Mouse (Mus musculus) adipocyte (in vitro differentiated cells): Measurements from ENCODE around the gene Rpl41.
"Not testable (repeated sequence)": the region's sequence is repeated elsewhere in the genome, so short reads cannot be mapped to it uniquely, and the experiment has no call there.

Source experiments
- DNase-seq: peaks from one replicate; pipeline ENCODE4 v3.0.0-alpha.2; 2016; ENCODE audit warnings: low spot score

Gene Rpl41

DNA sequence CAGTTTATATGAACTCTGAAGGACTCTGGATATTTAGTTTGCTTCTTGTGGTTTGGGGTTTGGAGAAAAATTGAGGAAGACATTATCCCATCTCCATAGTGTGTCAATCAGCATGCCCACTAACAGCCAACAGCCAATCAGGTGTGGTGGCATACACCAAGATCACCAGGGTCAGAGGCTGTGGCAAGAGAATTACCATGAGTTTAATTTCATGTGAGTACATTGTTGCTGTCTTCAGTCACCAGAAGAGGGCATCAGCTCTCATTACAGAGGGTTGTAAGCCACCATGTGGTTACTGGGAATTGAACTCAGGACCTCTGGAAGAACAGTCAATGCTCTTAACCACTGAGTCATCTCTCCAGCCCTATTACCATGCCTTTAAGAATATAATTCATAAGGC lies 7.2 kb upstream of the Rpl41 start:
- DNase-seq: peak; percentile 24

DNA sequence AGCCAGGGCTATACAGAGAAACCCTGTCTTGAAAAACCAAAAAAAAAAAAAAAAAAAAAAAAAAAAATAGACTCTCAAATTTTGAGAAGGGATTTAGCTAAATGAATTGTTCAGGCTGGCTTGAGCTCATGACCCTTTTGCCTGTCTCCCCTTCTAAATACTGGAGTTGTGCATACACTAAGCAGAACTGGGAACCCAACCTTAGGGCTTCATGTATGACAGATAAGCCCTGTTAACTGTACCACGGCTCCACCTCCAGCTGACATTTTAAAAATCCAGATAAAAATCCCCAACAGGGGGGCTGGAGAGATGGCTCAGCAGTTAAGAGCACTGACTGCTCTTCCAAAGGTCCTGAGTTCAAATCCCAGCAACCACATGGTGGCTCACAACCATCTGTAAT lies 6.5 kb upstream of the Rpl41 start:
- DNase-seq: not testable (repeated sequence)

DNA sequence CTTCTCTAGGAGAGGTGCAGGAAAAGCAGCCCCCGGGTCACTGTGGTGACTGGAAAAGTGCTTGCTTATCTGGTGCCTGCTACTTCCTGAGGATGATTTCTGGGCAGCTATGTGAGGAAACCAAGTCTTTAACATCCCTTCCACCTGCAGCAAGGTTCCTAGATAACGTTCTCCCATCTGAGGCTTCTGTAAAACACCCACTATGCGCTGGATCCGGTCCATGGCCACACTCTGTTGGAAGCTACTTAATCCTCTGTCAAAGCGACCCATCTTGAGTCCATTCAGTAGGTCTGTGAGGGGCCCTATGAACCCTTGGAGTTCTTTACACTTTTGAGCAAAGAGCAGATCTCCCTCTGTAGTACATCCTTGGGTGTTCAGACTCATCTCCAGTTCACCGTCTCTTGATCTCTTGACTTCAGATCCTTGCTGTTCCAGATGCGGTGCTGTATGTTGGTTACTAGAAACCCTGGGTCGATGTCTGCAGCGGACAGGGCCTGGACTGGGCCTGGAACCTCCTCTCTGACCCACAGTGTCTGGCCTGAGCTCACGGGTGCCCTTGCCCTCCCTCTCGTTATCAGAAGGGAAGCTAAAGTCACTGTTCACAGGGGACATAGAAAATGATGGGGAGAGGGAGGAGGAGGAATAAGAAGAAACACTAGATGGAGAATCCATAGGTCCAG lies 1.2 kb upstream of the Rpl41 start:
- not testable (repeated sequence) for DNase-seq

DNA sequence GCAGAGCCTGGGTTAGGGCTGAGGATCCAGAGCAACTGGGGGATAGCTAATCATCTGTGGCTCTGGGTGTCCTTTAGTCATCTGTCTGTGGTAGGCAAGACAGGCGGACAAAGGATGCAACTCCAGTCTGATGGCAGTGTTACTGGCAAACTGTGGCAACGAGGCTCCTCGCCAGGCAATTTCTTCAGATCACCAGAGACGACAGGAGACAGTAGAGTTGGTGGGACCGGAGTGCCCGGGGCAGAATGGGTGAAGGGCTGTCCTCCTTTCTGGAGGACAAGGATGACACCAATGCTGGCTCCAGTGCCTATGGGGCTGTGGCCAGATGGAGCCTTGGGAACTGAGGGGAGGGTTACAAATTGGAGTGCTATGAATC lies 565 bp upstream of the Rpl41 start:
- not testable (repeated sequence) for DNase-seq

DNA sequence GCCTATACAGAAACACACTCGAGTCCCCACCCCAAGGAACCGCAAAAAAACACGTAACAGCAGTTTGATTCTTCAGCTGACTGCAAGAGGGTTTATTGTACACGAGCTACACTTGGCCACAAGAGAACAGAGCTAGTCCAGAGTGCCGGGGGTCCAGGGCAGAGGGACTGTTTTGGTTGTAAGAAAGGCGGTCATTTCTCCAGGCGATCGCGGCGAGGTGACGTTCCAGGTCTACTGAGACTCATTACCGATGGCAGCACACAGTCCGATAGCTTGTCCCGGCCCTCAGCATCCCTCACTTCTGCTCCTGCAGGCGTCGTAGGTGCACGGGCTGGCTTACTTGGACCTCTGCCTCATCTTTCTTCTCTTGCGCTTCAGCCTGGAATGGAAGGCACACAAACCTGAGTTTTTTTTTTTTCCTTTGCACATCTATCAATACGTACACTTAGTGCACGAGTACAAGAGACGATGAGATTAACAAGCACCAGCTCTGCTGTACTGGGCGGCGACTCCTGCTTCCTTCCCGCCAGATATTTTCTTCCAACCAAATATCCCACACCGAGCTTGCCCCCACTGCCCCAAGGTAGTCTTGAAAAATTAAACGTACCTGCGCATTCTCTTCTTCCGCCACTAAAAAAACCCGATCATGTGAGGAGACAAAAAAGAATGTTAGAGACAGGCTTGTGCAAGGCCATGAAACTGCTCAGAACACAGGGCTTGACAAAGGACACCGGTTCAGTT lies 884 bp downstream of the Rpl41 start:
- DNase-seq: not testable (repeated sequence)

DNA sequence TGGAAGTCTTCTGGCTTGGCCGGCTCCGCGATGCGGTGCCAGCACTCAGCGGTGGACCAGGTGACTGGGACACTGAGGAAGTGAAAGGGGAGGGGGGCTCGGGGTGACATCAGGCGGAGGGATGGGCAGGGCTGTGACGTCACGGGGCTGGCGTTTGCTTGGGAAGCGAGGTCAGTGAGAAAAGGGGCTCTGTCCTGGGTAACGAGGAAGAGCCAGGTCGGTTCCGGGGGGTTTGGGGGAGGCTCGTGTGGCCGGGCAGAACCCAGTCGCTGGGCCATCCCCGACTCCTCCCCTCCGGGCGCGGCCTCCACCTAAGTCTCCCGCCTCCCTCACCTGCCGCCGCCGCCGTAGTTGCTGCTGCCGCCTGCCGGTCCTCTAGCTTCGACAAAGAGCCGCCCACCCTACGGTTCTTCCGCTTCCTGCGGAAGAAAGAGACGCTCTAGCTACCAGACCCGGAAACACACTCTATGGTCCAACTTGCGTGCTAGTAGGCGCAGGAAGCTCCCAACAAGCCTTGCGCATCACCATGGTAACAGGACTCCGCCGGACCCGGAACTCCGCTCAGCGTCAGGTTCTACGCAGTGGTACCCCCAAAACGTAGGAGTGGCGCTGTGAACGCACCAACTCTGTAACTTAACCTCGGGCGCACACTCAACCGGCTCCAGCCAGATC lies 1.6 kb downstream of the Rpl41 start, which contains the start of gene Zc3h10:
TSS of gene Zc3h10 (minus strand) at position 414 of the 672 bp plus-strand sequence.
- DNase-seq: peak; percentile 97

DNA sequence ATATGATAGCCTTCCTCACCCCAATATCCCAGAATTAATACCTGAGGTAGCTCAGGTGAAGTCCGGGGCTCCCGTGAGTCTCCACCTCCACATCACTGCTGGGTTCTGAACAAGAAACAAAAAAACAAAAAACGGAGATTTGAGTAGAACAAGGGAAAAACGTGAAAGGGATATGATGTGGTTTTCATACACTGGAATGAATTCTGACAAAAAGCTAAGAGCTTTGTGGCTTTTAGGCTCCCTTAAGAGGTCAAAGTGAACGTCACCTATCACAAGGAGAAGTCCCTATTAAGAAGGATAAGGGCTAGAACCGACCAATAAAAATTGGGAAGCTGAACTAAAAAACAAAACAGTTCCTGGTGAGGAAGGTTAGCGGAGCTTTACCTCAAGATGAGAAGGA lies 2.3 kb downstream of the Rpl41 start:
- no peak for DNase-seq

DNA sequence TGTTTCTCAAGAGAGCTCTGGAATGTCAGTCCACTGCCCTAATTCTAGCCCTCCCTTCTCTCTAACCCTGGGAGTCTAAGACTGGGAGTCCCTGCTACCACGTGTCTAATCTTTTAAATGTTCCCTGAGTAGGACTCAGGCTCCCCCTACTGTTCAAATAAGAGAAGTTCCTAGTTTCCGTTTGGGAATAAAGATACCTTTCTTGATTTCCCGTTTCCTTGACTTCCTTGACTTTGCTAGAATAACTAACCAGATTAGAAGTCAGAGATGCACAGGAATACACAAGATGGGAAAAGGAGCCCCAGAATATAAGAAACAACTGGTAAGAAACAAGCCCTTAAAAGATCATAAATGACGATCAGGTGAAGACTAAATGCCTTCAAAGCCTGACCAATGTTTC lies 2.7 kb downstream of the Rpl41 start:
- DNase-seq: peak; percentile 77

DNA sequence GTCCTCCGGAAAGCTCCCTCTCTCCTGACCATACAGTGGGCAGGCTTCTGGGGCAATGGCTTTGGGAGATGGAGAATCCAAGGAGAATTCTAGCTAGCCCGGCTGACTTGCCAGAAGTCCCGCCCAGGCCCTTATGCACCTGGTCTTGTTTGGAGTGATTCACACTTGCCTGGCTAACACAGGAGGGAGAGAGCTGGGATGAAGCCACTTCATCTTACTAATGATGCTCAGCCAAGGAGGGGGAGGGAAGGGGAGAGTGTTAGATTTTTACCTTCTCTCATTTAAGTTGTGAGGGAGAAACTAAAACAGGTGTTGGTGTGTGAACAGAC lies 3.6 kb downstream of the Rpl41 start:
- DNase-seq: no peak

DNA sequence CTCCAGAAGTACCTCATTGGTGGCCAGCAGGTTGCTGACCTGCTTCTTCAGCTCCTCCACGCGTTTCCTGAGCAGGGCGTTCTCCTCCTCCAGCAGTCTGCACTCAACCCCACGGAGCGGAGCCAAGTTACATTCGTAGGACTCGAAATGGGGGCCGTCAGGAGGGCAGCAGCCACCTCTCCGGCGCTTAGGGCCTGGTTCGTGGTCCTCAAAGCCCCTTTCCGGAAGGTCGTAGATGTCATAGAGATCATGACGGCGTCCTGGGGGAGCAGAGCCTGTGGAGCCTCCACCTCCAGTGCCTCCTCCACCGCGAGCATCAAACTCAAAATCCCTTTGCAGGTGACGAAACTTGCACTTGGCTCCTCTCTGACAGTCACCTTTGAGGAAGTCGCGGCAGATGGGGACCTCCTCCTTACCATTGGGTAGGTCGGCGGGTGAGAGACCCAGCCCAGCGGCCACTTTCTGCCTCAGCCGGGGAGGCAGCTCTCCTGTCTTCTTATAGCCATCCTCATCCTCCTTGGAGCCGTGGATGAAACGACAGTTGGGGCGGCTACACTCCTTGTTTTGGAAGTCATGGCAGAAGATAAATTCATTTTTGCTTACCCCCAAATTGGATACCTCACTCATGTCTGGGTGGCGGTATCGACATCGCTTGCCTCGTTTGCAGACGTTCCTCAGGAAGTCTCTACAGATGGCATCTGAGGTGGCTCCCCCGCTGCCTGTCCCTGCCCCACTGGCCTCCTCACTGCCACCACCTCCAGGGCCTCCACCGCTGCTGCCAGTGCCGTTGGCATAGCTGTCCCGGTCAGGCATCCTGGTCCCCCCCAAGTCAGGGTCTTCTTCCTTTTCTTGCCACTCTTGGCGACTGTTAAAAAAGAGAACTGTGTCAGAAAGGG lies 4.2 kb downstream of the Rpl41 start:
- DNase-seq: no peak

DNA sequence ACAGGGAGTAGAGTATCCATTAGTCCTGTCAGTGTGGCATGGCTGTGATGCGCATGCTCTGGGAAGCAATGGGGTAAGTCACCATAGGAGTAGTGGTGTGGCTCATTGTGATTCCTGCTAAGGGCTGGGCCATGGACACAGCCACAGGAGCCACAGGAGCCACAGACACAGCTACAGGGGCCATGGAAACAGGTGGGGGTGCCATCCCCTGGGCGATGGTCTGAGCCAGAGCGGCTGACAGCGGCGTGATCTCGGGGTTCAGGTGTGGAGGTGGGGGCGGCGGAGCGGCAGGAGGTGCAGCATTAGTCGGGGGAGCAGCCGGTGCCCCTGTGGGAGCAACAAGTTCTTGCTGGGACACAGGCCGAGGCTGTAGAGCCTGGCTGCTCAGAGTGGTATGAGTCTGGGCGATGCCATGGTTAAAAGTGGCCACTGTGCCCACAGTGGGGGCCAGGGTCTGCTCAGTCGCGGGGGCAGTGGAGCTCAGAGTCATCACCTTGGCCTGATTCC lies 4.9 kb downstream of the Rpl41 start:
- no peak for DNase-seq

DNA sequence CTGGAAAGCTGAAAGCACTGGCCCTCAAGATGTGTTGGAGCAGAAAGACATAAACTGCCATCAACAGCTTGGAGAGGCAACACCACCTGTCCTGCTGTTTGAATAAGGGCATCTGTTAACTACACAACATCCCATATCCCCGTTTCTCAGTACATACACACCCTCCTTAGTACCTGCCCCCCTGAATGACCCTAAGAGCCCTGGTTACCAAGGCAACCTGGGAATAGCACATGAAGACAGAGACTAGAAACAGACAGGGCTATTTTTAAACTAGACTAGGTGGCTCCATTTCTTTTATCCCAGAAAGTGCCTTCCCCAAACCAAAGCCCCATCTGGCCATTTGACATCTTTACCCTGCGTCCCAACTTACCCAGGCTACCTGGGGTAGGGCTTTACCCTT lies 6.0 kb downstream of the Rpl41 start:
- no peak for DNase-seq

DNA sequence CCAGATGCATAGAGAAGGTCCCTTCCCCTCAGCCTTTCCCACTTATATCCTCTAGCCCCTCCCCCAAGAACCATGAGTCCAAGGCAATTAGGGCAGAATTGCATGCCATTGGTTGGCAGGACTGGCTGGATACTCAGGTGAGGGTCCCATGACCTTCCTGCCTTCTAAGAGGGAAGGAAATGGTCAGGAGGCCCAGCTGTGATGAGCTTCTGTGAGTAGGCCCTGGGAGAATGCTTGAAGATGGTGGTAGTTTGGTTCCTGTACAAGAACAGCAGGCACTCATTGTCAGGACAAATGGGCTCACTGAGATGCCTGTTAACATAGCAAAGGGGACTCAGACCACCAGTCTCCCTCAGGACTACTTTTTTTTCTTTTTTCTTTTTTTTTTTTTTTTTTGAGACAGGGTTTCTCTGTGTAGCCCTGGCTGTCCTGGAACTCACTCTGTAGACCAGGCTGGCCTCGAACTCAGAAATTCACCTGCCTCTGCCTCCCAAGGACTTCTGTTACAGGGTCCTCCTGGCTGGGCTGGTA lies 10.7 kb downstream of the Rpl41 start:
- no peak for DNase-seq

DNA sequence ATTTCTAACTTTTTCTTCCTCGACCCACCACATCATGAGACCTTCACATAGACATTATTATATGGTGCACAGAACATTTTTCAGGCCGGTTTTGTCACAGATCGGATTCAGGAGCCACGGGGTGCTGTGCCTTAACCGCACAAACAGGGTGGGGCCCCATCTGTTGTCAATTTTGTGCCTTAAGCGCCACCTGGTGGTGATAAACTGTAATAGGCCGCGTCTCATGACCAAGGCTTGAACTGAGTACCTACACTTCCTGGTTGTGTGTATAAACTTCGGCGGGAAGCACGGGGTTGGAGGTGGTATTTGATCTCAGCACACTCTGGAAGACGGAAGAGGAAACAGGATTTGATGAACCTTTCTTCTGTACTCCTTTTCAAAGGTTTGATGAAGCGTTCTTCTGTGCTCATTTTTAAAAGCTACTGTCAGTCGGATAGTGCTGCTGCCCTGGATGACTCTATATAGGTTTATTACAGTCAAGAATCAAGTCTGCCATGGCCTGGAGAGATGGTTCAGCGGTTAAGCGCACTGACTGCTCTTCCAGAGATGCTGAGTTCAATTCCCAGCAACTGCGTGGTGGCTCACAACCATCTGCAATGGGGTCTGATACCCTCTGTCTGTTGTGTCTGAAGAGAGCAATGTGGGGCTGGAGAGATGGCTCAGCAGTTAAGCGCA lies 12.7 kb downstream of the Rpl41 start:
- DNase-seq: peak; percentile 92

DNA sequence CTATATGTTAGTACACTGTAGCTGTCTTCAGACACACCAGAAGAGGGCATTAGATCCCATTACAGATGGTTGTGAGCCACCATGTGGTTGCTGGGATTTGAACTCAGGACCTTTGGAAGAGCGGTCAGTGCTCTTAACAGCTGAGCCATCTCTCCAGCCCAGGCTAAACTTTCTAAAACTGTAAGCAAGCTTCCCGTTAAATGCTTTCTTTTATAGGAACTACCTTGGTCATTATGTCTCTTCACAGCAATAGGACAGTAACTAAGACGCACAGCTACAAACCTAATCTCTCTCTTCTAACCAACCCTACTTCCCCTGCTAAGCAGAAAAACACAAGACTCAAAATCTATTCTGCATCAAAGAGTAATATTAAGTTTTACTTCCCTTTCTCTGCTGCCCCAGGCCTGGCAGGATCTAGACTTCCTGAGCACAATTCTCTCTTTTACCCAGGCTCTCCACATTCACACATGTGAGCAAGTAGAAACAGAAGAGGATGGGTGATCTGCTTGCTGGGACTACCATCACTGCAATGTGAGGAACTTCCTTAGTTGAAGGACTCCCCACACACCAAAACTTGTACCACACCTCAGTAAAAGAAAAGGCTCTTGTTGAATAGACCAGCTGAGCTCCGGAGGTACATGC lies 13.4 kb downstream of the Rpl41 start:
- no peak for DNase-seq

DNA sequence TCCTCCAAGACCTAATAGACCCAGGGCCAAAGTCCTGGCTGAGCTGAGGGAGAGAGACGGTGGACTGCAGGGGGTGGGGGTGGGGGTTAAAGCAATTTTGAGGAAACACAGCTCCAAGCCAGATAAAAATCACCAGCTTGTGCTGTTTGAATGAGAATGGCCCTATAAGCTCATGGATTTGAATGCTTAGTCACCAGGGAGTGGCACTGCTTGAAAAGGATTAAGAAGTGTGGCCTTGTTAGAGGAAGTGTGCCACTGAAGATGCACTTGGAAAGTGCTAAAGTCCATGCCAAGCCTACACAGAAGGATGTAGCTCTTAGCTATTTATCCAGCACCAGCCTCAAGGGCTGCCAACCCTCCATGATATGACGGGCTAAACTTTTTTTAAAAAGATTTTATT lies 13.9 kb downstream of the Rpl41 start:
- no peak for DNase-seq

DNA sequence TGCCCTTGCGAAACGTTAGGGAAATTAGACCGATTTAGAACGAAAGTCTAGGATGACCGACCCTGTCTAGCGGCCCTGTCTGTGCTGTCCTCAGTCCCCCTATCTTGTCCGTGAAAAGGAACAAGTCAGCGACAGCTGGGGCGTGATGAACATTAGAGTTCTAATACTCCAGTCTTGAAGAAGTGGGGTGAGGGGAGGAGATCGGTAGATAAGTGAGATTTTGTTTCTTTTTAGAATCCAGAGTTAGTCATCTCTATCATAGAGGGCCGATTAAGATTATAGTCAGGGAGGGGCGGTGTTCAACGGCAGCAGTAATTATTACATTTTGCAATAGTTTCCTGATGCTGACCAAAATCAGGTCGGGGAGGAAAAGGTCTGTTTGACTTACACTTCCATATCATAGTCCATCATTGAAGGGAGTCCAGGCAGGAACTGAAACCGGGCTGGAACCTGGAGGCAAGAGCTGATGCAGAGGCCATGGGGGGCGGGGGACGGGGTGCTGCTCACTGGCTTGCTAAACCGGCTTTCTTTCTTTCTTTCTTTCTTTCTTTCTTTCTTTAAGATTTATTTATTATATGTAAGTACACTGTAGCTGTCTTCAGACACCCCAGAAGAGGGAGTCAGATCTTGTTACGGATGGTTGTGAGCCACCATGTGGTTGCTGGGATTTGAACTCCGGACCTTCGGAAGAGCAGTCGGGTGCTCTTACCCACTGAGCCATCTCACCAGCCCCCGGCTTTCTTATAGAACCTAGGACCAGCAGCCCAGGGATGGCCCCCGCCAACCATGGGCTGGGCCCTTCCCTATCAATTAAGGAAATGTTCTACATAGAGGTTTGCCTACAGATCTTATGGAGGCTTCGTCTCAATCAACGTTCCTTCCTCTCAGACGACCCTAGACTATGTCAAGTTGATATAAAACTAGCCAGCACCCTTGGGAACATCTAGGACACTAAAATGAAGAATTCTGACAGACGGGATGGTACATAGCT lies 22.4 kb downstream of the Rpl41 start:
- no peak for DNase-seq

DNA sequence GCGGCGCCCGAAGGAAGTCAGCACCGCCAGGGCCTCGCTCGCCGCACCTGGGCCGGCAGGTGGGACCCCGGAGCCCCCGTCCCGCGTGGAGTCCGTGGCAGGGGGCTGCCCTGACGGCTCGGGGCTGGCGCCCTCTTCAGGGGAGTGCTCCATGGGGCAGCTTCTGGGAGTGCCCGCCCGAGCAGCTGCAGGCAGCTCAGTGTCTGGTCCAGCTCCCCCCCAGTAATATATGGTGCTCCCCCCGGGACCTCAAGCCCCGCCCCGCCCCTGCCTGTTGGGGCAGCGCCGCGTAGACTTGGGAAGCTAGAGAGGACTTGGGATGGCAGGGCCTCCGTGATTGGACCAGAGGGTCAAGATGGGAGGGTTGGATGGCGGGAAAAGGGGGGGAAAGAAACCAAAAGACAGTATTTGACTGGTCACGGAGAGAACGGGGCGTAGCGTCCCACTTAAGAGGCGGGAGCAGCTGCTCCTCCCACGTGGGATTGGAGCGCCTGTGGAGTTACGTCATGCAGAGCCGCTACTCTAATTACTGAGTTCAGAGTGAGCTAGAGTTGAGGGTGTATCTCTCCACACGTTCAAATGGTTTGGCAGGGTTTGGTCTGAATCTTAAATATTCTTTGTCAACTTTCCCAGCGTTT lies 23.3 kb downstream of the Rpl41 start, which contains the start of gene Esyt1:
TSS of gene Esyt1 (minus strand) at position 201 of the 638 bp plus-strand sequence.
- peak; percentile 99 for DNase-seq
